Mouse (Mus musculus) urinary bladder, adult 18-20 months (tissue): ENCODE data around the gene Babam2.

Source experiments
- DNase-seq, 2 experiments: peaks; one replicate each; pipeline ENCODE4 v3.0.0; 2022; ENCODE audit warnings: low spot score in 2 of 2, mixed read lengths in 2 of 2

Gene Babam2

GRCm38 (mm10) chr5:31882297-31882696 lies 184.8 kb downstream of the Babam2 start:
- DNase-seq: no peak

- DNase-seq: no peak
These were observed 187.5 kb downstream of the Babam2 start for GRCm38 (mm10) chr5:31884962-31885361.

DNA sequence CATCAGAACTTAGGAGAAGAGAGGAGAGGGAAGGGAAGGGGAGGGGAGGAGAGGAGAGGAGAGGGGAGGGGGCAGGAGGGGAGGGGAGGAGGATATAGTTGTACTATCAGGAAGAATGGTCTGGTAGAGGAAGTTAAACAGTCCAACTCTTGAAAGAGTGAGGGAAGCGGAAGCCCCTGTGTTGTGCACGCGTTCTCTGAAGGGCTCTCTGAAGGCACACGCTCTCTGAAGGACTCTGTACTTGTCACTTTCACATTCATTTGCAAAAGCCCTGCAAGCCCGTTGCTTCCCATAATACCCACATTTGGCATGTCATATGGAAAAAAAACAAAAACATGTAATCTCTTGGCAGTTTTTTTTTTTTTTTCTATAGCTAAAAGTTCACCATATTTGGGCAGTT lies 190.1 kb downstream of the Babam2 start:
- DNase-seq: no peak

DNA sequence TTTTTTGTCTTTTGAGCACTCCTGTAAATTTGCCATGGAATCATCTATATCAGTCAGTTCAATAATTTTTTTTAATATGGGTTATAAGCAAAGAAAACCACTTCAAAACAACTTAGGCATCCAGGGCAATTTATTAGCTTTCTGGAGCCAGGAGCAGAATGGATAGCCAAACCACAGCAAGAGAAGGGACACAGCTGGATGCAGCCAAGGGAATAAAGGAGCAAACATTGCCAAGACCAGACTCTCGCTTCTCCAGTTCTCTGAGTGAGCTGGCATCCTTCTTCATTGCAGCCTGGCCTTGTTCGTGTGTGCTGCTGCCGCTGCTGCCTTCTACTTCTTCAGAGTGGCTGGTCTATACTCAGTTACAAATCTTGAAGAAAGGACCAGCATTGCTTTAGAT lies 190.9 kb downstream of the Babam2 start:
- DNase-seq: no peak

GRCm38 (mm10) chr5:31892631-31893030 lies 195.1 kb downstream of the Babam2 start:
- no peak for DNase-seq

GRCm38 (mm10) chr5:31899901-31900300 lies 202.4 kb downstream of the Babam2 start:
- no peak for DNase-seq

- no peak for DNase-seq
These were observed 204.7 kb downstream of the Babam2 start for GRCm38 (mm10) chr5:31902144-31902543.

GRCm38 (mm10) chr5:31902891-31903290 lies 205.4 kb downstream of the Babam2 start:
- no peak for DNase-seq

- no peak for DNase-seq
These were observed 207.6 kb downstream of the Babam2 start for GRCm38 (mm10) chr5:31904968-31905683.

DNA sequence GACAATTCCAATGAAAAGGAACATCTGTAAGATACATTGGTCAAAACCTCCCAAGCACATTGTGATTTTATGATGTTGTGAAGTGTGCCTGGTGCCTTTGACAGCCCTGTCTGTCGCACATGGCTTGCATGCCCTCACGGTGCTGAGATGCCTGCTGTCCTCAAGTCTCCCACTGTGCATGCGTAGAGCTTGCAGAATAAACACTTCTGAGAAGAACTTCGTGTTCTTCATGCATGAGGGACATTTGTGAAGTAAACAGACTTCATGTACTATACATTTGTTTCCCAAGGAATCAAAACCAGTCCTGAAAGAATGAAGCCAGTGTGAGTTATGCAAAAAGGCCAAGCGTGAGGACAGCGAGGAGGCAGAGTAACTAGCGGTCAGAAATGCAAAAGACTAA lies 208.3 kb downstream of the Babam2 start:
- DNase-seq: no peak

GRCm38 (mm10) chr5:31906286-31906951 lies 208.9 kb downstream of the Babam2 start:
- no peak for DNase-seq

- DNase-seq: no peak
These were observed 210.5 kb downstream of the Babam2 start for GRCm38 (mm10) chr5:31907959-31908358.

- DNase-seq: no peak
These were observed 211.3 kb downstream of the Babam2 start for GRCm38 (mm10) chr5:31908818-31909217.

- no peak for DNase-seq
These were observed 218.8 kb downstream of the Babam2 start for GRCm38 (mm10) chr5:31916241-31916640.

GRCm38 (mm10) chr5:31918566-31918965 lies 221.1 kb downstream of the Babam2 start:
- DNase-seq: no peak

- no peak for DNase-seq
These were observed 222.6 kb downstream of the Babam2 start for GRCm38 (mm10) chr5:31920129-31920528.

DNA sequence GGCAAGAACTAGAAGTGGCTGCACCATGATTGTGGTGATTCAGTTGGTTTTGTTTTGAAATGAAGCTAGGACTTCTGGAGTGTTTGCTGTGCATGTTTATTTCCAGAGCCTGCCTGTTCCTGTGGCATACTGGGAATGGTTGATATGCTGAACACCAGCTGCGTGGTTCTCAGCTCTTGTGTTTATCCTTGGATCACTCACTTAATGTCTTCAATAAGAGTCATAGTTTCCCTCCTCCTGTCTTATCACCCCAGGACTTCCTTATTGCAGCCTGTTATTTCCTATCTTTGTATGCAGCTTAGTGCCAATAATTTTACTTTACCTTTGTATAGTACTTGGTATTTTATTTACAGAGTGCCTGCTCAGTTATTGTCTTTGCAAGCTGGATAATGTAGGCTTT lies 223.4 kb downstream of the Babam2 start:
- DNase-seq: no peak

- DNase-seq: no peak
These were observed 226.6 kb downstream of the Babam2 start for GRCm38 (mm10) chr5:31924075-31924474.

DNA sequence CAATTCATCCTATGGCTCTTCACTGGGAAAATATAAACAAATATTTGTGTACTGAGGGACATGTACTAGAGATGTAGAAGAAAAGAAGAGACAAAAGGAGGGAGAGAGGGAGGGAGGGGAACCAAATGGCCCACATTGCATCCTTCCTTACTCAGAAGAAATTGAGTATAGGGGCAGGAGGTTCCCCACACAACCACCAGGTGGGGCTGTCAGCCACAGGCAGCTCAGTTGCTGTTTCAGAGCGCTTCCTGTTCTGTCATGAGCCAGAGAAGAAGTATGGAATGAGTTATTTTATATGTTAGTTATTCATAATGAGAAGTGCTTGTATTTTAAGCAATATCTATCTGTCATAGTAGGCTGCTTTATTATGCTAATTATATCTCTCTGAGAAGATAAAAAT lies 229.1 kb downstream of the Babam2 start:
- DNase-seq: no peak

DNA sequence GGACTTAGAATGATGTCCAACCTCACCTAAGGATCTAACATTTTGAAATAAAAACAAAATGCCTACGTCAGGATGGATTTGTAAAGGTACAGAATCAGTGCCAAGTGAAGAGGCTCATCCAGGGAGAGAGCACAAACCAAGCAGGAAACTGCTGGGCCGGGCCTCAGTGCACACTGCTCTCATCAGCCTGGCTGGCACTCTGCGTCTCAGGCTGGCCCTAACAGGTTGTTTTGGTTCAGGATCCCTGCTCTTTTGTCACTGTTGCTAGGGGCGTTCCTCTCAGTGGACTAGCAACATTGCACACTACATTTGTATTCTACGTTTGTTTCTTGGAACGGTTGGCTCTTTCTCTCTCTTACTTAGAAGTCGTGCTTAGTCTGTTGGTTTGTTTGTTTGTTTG lies 231.5 kb downstream of the Babam2 start:
- no peak for DNase-seq

GRCm38 (mm10) chr5:31931127-31931625 lies 233.7 kb downstream of the Babam2 start:
- DNase-seq: no peak

DNA sequence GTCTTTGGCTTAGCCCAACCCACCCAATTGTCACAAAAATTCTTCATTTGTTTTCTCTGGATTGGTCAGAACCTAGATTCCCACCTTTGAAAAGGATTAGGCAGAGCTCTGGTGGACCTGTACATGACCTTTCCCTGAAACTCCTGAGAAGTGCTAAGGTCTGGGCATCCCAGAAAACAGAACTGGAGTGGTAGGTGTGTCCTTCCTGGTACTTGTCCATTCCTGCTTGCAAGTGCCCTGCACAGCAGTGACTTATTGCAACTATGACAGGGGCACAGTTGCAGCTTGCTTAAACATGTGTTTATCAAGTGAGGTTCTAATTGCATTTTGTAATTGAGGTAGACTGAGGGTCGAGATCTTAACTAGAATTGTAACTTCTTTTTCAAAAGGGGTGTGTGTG lies 234.2 kb downstream of the Babam2 start:
- DNase-seq: peak in 1 of 2 experiments; percentile 52

DNA sequence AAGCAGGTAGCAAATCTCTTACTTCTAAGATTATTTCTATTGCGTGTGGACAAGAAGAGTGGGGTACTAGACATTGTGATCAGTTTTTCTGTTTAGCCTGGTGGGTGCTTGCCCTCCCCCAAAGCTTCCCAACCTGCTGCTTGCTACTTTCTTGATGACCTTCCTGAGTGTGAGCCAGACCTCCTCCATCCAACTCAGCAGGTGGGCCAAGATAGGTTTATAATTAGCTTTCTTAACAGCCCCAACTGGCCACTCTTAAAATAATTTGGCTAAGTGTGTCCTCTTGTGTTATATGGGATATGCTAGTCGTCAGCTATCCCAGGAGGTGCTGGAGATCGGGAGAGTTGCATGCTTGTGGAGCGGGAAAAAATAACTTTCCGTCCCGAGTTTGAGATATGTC lies 235.8 kb downstream of the Babam2 start:
- no peak for DNase-seq
